15 mouse cellular contexts compared by ENCODE assay signal in genomic region chr11:30793753-30794152, GRCm38 (mm10).
"Had no signal": no experiment of that assay in that cellular context is flagged by ENCODE, and none has a peak within 500 bp of the region (broad histone marks: within the 10 kb centered on the region; RNA-seq: fewer than 3 reads in every experiment).

No protein-coding gene starts in this region.

- H3K4me2 ChIP-seq: neural tube, embryonic 15.5 days; stomach, embryonic 15.5 days had no signal

- H3K4me3 ChIP-seq: neural tube, embryonic 15.5 days; stomach, embryonic 15.5 days had no signal

- H3K9ac ChIP-seq: neural tube, embryonic 15.5 days; stomach, embryonic 15.5 days had no signal

- DNase-seq: retina, postnatal 1 day; right cerebral cortex, adult 18-20 months; right cerebral cortex, postnatal 14 days; right cerebral cortex, postnatal 25 days; right cerebral cortex, postnatal 4 days; spleen, adult 18-20 months; thymus, adult 18-20 months; thymus, adult 2 months; thymus, postnatal 14 days; thymus, postnatal 25 days; thymus, postnatal 36 days; thymus, postnatal 4 days had no signal

- H3K9me3 ChIP-seq: neural tube, embryonic 15.5 days; stomach, embryonic 15.5 days had no signal

- H3K4me1 ChIP-seq: neural tube, embryonic 15.5 days; stomach, embryonic 15.5 days had no signal

- H3K36me3 ChIP-seq: stomach, embryonic 15.5 days had no signal

- H3K27ac ChIP-seq: neural tube, embryonic 15.5 days; stomach, embryonic 15.5 days; stomach, postnatal 0 days had no signal

- H3K27me3 ChIP-seq: neural tube, embryonic 15.5 days; stomach, embryonic 15.5 days had no signal
